ENCODE assay signal across 19 mouse cellular contexts in genomic region chr11:107674006-107674405, GRCm38 (mm10). TPM values are rescaled to one million over a fixed set of nuclear protein-coding genes. Genes with fewer than 3 reads are reported as not detected.
DNase-seq lines count a peak whose midpoint lies in the region; ATAC-seq and TF ChIP-seq lines count a peak whose summit lies in the region.
"Had no signal": no experiment of that assay in that cellular context is flagged by ENCODE, and none has a peak within 500 bp of the region (broad histone marks: within the 10 kb centered on the region; RNA-seq: fewer than 3 reads in every experiment).

No protein-coding gene starts in this region.

- ATAC-seq in lung, postnatal 0 days: peak; percentile 50; the same call in 1 of the 2 replicates
- ATAC-seq: forebrain, postnatal 0 days had no signal

- no peaks in the 10 kb centered on the region for H3K9me3 ChIP-seq in lung, postnatal 0 days (ENCODE audit: low read length)
- H3K9me3 ChIP-seq: embryonic facial prominence, embryonic 12.5 days; forebrain, embryonic 12.5 days had no signal

- no peak overlapping the region for H3K27ac ChIP-seq in lung, postnatal 0 days (ENCODE audit: low read length)
- H3K27ac ChIP-seq: embryonic facial prominence, embryonic 12.5 days; forebrain, embryonic 12.5 days; hindbrain, embryonic 15.5 days had no signal

- H3K4me1 ChIP-seq in lung, postnatal 0 days (ENCODE audit: insufficient read depth, low read depth, low read length): no peaks in the 10 kb centered on the region
- H3K4me1 ChIP-seq: embryonic facial prominence, embryonic 12.5 days had no signal

- H3K4me3 ChIP-seq in lung, postnatal 0 days (ENCODE audit: low read depth, low read length): no peak overlapping the region
- H3K4me3 ChIP-seq: embryonic facial prominence, embryonic 12.5 days; forebrain, embryonic 12.5 days; heart, embryonic 12.5 days; hindbrain, embryonic 15.5 days had no signal

- H3K4me2 ChIP-seq in lung, postnatal 0 days (replicated peaks; ENCODE audit: low read depth, low read length): no peak overlapping the region
- H3K4me2 ChIP-seq: embryonic facial prominence, embryonic 12.5 days; forebrain, embryonic 12.5 days; heart, embryonic 12.5 days; hindbrain, embryonic 15.5 days had no signal

- H3K36me3 ChIP-seq in lung, postnatal 0 days (ENCODE audit: insufficient read depth, low read length): peaks cover 19% of the 10 kb centered on the region

- no peak for TF ChIP-seq EP300 in lung, postnatal 0 days (IDR thresholded peaks at IDR 0.05)

- no peak for TF ChIP-seq CTCF in lung, postnatal 0 days (IDR thresholded peaks at IDR 0.05)

- 64% methylated on average over 5 of the region's 5 CpGs for whole genome bisulfite sequencing in lung, postnatal 0 days

- peak; percentile 47 for DNase-seq in adrenal gland, adult 2 months
- DNase-seq in adrenal gland, postnatal 4 days (ENCODE audit: low spot score in 2 of 2): no peak
- peak; percentile 58 for DNase-seq in lung, postnatal 0 days (ENCODE audit: low spot score)
- DNase-seq in lung, postnatal 25 days (ENCODE audit: low spot score): no peak
- peak; percentile 62 for DNase-seq in testis, postnatal 14 days (ENCODE audit: low spot score)
- no peak for DNase-seq in testis, postnatal 10 days (ENCODE audit: low spot score)
- DNase-seq in left cerebral cortex, adult 9 months (ENCODE audit: low spot score in 2 of 2): no peak
- no peak for DNase-seq in right cerebral cortex, postnatal 14 days
- DNase-seq: cerebellum, adult 11-12 months; cerebellum, adult 9-10 months; cerebellum, postnatal 25 days; forebrain, postnatal 0 days; gastrocnemius, postnatal 14 days had no signal

- no peaks in the 10 kb centered on the region for H3K27me3 ChIP-seq in lung, postnatal 0 days (replicated peaks; ENCODE audit: insufficient read depth, low read length)
- H3K27me3 ChIP-seq: embryonic facial prominence, embryonic 12.5 days; forebrain, embryonic 12.5 days; heart, embryonic 12.5 days; hindbrain, embryonic 15.5 days had no signal

- H3K9ac ChIP-seq in lung, postnatal 0 days (replicated peaks; ENCODE audit: low read depth): no peak overlapping the region
- H3K9ac ChIP-seq: embryonic facial prominence, embryonic 12.5 days; forebrain, embryonic 12.5 days; forebrain, postnatal 0 days; heart, embryonic 12.5 days; hindbrain, embryonic 15.5 days had no signal

RNA-seq across cellular contexts. Expression of gene Cacng1, which starts 42.3 kb away (rescaled TPM):
- not detected for total RNA-seq in adrenal gland, adult 2 months (2021)
- 0.08 TPM in 2 replicates for polyA plus RNA-seq in adrenal gland, adult 2 months (2012; rRNA removed)
- 10 to 100 TPM in 1 of 2 experiments, 1 to 10 TPM in 1; 2.4 to 11.1 TPM for total RNA-seq in adrenal gland, postnatal 4 days (2021)
- polyA plus RNA-seq in lung, postnatal 0 days (2015; fragmentation: Nextera tagmentation; extraction: Ambion mirVana): 0.14 and 1.6 TPM in 2 replicates
- total RNA-seq: heart, postnatal 25 days; MEL had no signal
- polyA plus RNA-seq: heart, embryonic 12.5 days had no signal

Comparison
In these comparisons a context has a peak if more than half of its experiments do, and no peak if none do; other contexts are left out.
1. DNase-seq: peak in adrenal gland, adult 2 months (single experiment), lung, postnatal 0 days (single experiment) and testis, postnatal 14 days (single experiment); none in adrenal gland, postnatal 4 days (0 of 2), lung, postnatal 25 days (single experiment), testis, postnatal 10 days (single experiment), left cerebral cortex, adult 9 months (0 of 2) and right cerebral cortex, postnatal 14 days (single experiment).